Mouse (Mus musculus): ENCODE results near the gene Plppr4.
A peak's percentile ranks its signal among the peaks of the same experiment; 100 is the strongest.

Gene Plppr4

DNA sequence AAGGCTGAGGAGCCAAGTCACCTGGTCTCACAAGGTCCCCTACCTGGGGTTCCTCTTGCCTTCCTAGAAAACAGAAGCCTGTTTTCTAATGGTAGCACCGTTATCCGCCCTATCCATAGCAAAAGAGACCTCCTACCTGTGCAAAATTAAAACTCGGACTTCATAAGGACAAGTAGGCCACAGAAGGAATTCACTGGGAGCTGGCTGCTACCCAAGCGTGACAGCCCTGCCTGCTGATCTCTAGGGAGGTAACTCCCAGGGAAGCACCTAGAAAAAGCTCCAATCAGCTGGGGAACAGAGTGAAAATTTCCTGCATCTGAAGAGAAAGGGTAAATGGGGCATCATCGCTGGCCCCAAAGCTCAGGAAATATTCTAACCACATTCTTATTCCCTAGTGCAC, at the start of gene Plppr4:
Gene Plppr4 (minus strand): TSS at position 349 of the 400 bp plus-strand sequence.
- DNase-seq (ENCODE audit: extremely low spot score, low spot score): no peak

DNA sequence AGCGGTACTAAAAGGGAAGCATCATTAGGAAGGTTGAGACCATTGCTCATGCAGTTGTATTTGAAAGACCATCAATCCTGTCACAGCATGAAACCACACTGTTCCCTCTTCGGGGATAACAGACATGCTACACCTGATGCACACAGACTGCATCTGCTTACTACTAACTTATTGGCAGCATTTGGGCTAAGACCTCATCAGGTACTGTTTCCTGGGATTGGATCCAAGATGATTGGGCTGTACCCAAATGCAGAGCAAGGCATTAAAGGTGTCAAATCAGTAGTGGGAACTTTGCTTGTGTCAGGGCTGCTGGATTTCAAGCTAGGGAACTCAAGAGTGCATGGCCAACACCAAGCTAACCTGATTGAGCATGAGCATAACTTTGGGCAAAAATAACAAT, 45.1 kb upstream of the Plppr4 start:
- DNase-seq (ENCODE audit: extremely low spot score, low spot score): no peak

DNA sequence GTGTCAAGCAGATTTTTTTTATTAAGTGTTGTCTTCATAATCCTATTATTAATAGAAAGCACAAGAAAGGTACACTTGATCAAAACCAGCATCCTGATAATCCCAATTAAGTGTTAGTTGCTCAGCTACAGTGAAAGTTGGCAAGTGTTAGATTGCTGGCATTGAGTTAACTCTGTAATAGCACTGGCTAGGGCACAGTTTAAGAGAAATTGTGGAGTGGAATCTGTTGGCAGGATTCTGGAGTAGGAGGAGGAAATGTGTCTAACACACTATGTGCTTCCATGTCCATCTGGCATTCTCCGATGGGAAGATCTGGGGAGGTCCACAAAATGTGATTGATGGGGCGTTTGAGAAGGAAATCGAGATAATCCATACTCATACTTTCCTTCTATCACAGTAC, 43.1 kb upstream of the Plppr4 start:
- no peak for DNase-seq (ENCODE audit: extremely low spot score, low spot score)

DNA sequence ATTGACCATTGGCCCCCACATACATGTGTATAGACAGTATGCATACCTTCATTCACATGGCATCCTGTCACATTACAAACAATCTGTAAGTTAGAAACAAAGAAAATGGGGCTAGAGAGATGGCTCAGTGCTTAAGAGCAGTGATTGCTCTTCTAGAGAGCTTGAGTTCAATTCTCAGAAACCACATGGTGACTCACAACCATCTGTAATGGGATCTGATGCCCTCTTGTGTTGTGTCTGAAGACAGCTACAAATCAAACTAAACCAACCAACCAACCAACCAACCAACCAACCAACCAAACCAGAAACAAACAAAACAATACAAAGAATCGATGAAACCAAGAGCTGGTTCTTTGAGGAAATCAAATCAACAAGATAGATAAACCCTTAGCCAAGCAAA, 5.4 kb upstream of the Plppr4 start:
- no peak for DNase-seq (ENCODE audit: extremely low spot score, low spot score)

DNA sequence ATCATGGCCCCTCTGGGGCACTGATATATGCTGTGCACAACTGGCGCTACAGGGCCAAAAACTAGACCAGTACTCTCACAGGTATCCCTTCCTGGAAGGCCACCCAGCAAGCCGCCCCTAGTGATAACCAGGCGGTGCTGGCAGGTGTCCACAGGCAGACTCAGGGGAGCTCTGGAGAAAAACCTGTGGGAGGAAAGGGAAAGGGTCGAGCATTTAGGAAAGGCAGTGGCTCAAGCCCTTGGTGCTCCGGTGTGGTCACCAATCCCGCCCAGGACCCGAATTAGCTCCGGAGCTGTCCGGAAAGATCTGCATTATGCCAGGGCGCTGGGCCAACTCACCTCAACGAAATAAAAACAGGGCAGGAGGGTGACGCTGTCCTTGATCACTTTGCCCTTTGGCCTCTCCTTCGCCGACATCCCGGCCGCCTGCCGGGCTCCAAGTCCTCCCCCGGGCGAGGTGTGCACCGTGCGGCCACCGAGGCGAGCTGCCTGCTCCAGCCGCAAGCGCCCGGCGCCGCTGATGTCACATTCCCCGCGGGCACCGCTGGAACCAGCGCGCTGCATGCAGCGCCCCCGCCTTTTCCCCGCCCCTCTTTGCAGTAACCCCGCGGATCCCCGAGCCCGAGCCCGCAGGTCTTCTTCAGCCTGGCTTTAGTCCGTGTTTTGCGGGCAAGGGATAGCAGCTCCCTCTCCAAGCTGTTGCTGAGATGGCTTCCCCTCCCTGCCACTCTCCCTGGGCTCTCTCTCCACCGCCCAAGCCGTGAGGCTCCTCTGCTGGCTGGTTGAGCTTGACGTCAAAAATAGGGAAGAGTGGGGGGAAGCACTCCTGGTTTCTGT, 772 bp downstream of the Plppr4 start:
- DNase-seq (ENCODE audit: extremely low spot score, low spot score): peak; percentile 65

DNA sequence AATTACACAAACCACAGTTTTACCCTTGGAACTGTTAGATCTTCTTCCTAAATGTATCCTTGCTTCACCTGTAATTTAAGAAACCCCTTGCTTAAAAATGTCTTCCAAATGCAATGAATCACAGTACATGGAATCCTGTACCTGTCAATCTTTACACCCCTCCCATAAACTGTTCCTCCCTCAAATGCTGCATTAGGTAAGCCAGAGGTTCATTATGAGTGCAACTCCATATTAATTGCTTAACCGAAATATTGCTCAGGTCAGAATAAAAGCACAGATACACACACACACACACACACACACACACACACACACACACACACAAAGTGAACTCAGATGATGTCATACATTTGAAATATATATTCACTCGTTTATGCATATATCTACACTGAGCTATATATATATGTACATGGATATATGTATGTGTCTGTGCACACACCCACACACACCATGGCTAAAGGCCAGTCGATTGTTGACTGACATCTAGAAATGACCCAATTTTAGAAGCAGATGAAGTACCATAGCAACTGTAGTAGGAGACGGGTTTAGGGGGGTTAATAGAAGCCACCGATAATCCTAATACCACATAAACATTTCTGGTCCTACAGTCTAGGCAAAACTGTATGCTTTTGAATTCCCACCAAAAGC, 1.6 kb downstream of the Plppr4 start:
- no peak for DNase-seq (ENCODE audit: extremely low spot score, low spot score)

DNA sequence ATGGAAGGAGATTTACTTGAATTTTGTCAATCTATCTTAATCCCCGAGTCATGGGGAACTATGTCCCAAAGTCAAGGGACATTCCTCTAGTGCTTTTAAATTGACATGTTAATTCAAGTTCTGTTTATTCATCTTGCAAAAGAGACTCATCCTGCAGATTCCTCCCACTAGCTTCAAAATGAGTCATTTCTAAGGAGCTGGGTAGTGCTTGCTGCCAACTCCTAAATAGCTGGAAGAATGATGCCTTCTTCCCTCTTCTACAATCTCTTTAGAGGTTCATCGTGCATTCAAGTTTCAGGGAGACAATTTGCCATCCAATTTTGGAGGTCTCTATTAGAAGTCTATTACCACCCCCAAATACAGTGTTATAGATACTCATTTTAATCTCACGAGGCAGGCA, 3.3 kb downstream of the Plppr4 start:
- no peak for DNase-seq (ENCODE audit: extremely low spot score, low spot score)

DNA sequence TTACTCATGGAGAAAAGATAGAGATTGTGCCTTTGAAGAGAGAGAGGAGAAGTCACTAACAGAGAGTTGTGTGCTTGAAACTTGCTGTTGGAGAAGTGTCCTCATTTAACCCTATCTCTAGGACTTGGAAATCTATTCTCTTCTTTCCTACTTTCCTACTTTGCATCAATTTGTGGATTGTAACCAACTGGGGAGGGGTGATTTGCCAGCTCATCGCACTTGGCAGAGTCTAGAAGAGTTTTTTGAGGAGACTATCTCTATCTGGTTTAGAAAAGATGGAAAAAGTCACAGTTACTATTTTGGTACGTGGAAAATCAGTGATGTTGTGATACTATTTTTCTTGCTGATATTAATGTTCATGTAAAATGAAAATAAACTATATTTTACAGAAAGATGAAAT, 6.7 kb downstream of the Plppr4 start:
- no peak for DNase-seq (ENCODE audit: extremely low spot score, low spot score)

DNA sequence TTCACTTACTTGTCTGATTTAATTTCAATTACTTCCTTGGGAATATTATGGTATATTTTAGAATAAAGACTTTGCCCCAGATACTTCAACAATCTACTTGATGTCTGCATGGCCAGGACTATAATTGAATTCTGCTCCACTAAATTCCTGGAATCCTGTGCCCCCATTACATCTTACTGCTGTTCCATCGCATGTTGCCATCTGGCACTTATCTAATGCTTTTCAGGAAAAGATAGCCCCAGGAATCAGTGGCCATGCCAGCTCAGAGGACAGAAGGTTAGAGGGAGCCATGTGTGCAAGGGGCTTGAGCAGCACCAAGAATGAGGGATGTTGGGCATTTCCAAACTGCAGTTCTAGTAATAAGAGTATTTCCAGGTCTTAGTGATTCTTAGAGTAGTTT, 14.3 kb downstream of the Plppr4 start:
- DNase-seq (ENCODE audit: extremely low spot score, low spot score): no peak

DNA sequence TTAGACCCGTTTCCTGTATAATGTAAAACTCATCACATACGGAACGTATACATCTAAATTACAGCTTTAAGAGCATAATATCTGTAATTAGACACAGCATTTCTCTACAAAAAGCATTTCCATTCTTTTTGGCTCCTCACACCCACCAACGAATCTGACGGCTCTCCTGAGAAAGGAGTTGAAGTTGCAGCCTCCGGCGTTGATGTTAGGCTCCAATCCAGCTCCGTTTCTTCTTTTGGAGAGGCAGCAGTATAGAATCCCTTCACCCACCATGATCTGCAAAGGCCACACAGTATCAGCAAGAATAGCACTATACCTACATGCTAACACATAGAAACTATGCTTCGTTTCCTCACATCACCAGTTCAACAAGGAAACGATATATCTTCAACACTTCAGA, 29.2 kb downstream of the Plppr4 start:
- no peak for DNase-seq (ENCODE audit: extremely low spot score, low spot score)

DNA sequence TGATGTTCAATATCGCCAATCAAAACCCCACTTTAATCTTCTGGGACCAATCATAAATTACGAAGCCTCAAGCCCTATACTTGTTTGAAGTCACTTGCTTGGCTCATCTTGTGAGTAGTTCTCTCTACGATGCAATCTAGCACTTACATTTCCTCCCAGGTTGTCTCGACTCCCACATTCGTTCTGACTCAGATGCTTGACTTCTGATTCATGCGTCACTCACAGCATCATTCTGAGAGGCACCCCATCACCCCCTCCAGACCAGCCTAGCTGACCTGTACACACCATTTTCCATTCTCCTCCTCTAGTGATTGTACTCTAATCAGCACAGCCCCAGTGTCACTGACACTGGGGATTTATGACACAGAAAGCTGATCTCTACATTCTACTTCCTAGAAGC, 31.2 kb downstream of the Plppr4 start:
- DNase-seq (ENCODE audit: extremely low spot score, low spot score): no peak

DNA sequence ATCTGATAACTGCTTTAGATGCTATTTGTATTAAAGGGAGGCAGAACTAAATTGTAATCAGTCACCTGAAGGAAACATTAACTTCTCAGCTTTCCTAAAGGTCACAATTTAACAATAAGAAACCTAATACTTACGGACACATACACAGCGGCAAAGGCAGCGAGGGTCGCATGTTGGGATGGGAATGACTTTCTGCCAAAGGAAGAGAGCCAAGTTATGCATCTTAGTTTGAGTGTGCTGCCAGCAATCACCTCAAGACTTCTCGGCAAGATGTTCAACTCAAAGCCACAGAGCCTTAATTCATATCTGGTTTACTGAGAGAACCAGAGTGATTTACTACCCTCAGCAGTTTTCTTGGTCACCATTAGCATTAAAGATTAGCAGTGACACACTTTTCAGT, 34.1 kb downstream of the Plppr4 start:
- no peak for DNase-seq (ENCODE audit: extremely low spot score, low spot score)

DNA sequence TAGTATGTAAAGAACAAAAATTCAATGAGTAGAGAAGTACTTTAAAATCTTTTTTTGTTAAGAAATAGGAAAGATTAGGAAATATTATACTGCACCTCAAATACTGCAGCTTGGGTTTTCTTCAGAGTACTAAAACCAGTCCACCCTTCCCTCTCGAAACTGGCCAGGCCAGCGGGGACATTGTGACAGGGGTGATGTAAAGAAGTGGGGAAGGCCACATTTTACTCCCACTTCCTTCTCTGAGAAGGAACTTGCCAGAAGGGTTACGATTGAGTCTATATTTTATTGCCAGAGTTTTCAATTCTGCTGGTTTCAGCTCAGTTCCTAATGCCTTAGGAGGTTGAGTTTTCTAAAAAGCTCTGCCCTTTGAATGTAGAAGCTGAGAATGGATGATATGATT, 41.0 kb downstream of the Plppr4 start:
- no peak for DNase-seq (ENCODE audit: extremely low spot score, low spot score)

DNA sequence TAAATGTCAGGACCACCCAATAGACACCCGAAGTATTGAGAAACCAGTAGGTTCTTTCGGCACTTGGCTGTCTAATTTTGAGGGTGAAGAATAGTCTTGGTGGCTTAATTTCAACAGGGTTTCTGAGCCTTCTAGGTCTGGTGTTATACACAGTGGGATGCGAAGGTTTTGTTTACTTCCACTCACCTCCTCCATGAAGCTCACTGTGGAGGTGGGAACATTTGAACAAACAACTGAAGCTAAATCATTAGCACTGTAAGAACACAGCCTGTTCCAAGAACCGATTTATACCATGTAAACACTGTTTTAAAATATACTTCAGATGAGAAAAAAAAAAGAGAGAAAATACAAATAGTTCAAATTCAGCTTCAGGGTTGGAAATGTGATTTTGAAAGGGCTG, 47.3 kb downstream of the Plppr4 start:
- DNase-seq (ENCODE audit: extremely low spot score, low spot score): no peak

DNA sequence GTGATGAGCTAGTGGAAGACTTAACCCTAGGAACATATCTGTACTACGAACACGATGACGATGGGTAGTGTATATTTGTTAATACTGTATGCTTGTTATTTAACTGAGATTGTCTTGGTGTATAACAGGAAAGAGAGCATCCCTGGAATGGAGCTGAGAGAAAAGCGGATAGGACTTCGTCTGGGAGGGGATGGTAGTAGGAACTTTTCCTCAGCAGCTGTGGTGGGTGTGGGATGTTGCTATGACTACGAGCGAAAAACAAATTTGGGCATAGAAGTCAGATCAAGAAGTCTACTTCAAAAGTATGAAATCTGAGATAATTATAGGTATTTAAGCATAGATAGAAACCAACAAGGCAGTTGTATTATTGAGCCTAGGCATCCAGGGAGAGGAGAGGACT, 48.6 kb downstream of the Plppr4 start:
- no peak for DNase-seq (ENCODE audit: extremely low spot score, low spot score)

DNA sequence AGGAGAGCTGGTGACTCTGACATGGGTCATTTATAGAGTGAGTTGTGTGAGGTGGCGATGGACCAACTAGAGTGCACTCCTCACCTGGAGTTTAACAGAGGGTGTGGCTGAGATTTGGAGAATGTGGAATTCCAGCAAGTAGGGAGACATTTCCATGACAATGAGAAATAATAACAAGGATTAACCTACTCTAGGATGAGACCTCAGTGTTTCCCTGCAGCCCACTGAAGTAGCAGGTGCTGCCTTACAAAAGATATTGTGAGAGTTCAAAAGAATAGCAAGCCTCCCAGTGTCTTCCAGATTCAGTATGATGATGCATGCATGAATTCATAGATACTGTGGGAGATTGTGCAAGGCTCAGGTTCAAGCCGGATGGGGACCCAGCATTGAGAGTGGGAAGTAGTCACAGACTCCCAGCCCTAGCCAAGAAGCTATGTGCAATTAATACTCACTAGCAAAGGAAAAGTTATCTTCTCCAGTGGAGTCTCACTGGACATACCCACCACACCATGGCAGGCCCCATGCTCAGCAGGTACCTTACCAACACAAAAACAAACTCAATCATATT, 49.8 kb downstream of the Plppr4 start:
- no peak for DNase-seq (ENCODE audit: extremely low spot score, low spot score)

DNA sequence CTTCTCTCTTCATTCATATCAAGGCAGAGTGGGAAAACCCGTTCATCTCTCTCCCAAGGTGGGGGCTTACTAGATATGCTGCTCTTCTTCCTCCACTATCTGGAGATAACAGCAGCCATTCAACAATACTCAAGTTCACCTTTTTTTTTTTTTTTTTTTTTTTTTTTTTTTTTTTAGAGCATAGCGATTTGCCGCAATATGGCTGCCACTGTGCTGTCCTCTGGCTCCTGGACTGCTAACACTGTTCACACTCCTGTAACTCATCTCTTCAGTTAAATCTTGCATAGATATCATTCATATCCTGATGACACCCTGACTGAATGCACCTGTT, 51.1 kb downstream of the Plppr4 start:
- no peak for DNase-seq (ENCODE audit: extremely low spot score, low spot score)

DNA sequence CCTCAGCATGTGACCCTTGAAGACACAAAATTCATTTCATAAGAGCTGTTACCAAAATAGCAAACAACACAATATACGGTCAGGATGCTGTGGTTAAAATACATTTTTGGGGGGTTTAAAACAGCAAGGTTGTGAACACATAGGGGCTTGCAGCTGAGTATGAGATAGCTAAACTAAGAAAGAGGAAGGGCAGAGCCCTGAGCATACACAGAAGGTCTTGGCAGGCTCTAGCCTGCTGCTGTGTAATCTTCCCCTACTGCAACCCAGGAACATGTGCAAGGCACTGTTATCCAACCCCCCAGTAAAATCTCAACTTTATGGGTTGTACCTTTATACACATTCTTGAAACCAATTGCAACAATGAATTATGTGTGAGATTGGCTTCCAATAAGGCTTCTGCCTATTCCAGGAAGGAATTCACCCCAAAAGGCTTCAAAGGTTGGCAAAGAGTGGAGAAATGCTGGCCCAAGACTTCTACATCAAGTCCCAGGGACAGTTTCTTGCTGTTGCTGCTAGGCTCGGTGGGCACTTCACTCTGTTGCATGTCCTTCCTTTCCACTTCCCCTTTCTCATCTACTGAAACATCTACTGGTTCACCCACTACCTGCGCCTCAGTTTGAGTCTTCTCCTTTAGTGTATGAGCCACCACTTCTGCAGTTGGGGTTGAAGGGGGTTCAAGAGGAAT, 51.6 kb downstream of the Plppr4 start:
- no peak for DNase-seq (ENCODE audit: extremely low spot score, low spot score)

DNA sequence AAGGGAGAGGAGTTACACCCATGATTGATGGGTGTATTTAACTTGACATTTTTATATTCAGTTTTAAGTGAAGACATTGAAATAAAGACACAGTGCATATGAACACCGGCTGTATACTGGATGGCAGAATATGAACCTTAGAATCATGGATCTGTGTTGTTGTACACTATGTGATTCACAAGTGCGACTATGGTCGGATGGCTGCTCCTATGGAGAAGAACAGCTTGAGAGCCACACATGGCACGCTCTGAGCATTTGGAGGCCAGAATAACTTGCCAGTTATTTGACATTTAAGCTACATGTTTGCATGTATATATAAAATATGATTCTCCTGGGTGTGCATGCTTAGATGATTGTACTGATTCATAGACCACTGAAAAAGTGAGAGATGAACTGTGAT, 53.1 kb downstream of the Plppr4 start:
- no peak for DNase-seq (ENCODE audit: extremely low spot score, low spot score)

DNA sequence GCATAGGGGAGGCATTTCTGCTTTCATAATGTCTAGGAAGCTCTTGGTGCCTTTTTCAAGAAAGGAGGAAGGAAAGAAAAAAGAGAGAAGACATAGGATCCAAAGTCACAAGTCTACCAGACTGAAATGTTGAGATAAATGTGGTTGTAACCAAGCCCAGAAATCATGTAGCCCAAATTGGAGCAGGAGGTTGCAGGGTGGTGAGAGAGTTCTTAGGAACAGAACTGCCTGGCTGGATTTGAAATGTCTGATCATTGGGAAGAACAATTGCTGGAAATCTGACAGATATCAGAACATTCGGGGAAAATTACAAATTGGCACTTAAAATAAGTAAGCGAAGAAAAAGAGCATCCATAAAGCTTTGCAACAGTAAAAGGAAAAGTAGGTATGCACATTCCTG, 56.6 kb downstream of the Plppr4 start:
- no peak for DNase-seq (ENCODE audit: extremely low spot score, low spot score)

DNA sequence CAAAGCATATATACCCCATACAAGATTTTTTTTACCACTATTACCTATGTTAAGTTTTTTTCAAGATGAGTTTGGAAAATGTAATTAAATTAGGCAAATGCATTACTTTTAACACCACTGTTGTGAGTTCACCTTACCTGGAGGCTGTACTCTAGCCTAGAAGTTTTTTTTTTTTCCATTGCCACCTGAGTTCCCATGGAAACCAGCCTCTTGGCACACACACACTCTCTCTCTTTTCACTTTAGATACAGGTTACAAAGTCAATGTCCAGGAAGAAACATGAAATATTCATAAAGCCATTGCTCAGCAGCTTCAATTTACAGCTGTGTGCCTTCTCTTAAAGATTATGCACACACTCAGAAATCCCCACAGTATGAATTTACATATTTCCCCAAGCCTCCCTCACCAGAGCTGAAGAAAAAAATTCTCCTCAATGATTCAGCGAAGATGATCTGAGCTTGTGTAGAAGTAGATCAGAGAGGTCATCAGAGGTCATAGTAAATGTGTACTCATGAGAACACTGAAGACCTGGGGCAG, 59.9 kb downstream of the Plppr4 start:
- DNase-seq (ENCODE audit: extremely low spot score, low spot score): no peak

DNA sequence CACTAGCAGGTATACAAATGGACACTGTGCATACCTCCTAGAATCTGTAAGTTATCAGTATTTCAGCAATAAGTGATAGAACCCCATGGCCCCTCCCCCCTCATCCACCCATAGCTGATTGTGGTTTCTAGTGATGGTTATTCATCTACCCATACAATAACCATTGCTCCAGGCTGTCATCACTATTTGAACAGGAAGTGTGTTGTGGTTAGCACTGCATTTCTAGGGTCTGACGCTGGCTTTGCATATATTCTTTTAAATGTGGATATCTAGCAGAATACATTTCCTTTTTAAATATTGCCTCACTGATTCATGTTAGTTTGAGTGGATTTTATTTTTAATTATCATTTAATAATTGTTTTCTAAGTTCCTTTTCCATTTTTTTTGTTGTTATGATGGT, 62.9 kb downstream of the Plppr4 start:
- DNase-seq (ENCODE audit: extremely low spot score, low spot score): no peak

Data from neural tube, embryonic 10.5 days (tissue).